Mouse (Mus musculus) CD8-positive naive resting alpha-beta T cell, adult 2 months (primary cell): Measurements from ENCODE around the gene Tgfb2.

ENCODE experiments used
- DNase-seq, 2 experiments: peaks; one replicate each; pipeline ENCODE4 v3.0.0; 2022; ENCODE audit warnings: low read depth in 2 of 2, low spot score in 2 of 2

Gene Tgfb2

DNA sequence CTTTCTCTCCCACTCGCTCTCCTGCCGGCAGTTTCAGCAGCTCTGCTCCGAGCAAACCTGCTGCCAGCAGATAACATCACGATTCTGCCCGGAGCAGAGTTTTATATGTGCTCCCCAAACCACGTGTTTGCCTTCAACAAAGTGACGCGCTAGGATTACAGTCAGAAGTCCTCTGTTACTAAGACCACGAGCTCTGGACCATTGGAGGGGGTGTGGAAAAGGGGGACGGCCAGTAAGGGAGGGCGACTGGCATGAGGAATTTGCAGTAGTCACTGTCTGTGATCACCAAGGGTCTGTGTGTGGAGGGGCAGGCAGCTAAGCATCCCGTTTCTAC lies at the start of gene Tgfb2:
Gene Tgfb2 (minus strand): TSS at position 75 of the 334 bp plus-strand sequence.
- DNase-seq: no peak

- DNase-seq: no peak
These were observed 44.0 kb upstream of the Tgfb2 start for GRCm38 (mm10) chr1:186749675-186750283.

- peak; percentile 79 to 82 for DNase-seq
These were observed 43.2 kb upstream of the Tgfb2 start, which contains the start of gene Rrp15 for GRCm38 (mm10) chr1:186748724-186749653. Rrp15 (minus strand) TSS chr1:186749358.

DNA sequence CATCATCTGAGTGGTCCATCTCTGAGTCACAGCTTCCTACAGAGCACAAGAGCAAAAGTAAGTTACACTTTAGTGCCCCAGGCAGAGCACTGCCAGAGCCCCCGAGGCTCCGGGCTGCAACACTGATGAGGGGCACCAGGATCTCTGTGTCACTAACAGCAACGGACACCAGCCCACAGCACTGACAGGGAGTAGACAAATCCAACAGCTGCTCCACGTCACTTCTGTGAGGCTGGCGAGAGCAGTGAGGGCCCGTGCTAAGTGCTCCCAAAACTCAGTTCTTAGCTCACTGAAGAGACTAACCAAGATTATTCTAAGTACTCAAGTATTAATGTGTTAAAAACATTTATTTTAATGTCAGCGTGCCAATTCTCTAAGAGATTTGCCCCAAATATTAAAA lies 34.0 kb upstream of the Tgfb2 start:
- no peak for DNase-seq

DNA sequence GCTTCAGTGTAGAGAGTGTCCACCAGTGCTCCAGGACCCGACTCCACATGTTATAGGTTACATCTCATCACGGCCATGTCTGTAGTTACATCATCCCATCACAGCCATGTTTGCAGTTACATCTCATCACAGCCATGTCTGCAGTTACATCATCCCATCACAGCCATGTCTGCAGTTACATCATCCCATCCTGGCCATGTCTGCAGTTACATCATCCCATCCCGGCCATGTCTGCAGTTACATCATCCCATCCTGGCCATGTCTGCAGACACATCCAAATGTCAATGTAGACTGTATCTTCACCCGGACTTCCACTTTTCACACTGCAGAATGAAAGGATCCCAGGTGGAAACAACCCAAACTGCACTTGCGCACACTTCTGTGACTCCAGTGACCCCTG lies 29.7 kb upstream of the Tgfb2 start:
- DNase-seq: no peak

DNA sequence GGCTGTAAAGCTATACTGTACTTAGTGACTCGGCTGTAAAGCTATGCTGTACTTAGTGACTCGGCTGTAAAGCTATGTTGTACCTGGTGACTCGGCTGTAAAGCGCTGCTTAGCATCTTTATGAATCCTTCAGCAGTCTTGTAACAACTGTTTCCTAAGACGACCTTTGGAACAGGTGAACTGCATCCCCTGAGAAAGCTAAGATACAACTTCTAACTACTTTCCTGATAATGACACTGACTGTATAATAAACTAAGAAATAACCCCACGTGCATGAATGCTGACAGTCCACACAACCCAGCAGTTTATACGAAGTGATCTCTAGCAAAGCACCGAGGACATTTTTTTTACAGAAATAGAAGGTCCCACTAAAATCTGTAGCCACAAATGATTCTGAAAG lies 27.3 kb upstream of the Tgfb2 start:
- no peak for DNase-seq

DNA sequence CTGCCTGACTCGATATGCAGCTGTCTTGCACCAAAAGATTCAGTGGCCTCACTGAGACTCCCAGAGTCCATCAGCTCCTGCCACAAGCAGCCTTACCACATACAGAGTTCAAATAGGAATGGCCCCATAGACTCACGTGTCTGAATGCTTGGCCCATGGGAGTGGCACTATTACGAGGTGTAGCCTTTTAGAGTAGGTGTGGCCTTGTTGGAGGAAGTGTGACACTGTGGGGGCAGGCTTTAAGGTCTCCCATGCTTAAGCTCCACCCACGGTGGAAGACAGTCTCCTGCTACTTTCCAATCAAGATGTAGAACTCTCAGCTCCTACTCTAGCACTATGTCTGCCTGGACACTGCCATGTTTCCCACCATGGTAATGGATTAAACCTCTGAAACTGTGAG lies 23.0 kb upstream of the Tgfb2 start:
- no peak for DNase-seq

DNA sequence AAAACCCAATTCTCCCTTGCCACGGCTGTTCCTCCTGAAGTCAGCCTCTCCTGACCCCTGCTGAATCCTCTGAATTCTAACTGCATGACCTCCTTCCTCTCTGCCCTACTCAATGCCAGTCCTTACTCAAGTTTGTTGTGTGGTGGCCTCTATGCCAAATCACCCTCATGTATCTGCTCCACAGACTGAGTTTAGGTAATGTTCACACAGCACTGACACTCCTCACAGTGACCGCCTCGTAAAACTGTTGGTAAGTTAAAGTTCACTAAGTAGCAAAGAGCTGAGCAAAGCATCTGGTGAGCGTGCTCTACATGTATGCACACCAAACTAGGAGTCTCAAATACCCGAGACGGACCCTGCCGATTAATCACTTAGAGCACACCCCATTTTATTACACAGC lies 20.3 kb upstream of the Tgfb2 start:
- DNase-seq: no peak

GRCm38 (mm10) chr1:186722299-186722698 lies 16.5 kb upstream of the Tgfb2 start:
- DNase-seq: no peak

GRCm38 (mm10) chr1:186721846-186722245 lies 16.1 kb upstream of the Tgfb2 start:
- peak; percentile 56 to 63 for DNase-seq

GRCm38 (mm10) chr1:186721166-186721565 lies 15.4 kb upstream of the Tgfb2 start:
- DNase-seq: no peak

- no peak for DNase-seq
These were observed 13.9 kb upstream of the Tgfb2 start for GRCm38 (mm10) chr1:186719708-186720107.

DNA sequence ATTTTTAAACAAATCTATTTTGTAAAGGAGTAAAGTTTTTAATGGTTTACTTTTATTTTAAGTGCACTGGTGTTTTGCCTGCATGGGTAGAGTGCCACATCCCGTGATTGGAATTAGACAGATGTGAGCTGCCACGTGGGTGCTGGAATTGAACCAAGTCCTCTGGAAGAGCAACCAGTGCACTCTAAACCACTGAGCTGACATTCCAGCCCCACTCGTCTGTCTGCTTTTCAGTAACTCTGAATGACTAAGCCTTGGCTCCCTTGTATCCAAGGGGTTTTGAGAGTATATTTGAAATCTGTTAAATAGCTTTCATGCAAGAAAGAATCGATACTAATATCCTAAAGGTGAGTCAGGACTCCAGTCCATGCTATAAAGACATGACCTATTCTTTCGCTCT lies 13.1 kb upstream of the Tgfb2 start:
- no peak for DNase-seq

GRCm38 (mm10) chr1:186714980-186715896 lies 9.4 kb upstream of the Tgfb2 start:
- no peak for DNase-seq

DNA sequence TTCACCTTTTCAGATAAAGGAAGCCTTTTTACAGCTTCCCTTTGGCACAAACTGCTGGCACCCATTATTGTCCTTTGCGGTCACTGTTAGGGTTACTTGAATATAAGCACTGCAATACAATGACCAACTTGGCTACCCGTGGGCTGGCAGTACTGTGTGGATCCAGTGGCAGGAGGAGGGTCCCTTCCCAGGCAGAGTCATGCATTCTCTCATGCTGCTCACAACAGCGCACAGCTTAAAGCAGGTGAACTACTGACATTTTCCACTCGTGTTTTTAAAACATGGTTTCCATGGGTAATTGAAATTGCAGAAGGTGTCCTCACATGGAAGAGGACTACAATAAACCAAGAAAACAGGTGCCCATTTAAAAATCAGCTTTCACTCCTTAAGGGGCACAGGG lies 8.4 kb upstream of the Tgfb2 start:
- no peak for DNase-seq

GRCm38 (mm10) chr1:186712802-186713471 lies 7.1 kb upstream of the Tgfb2 start:
- no peak for DNase-seq

DNA sequence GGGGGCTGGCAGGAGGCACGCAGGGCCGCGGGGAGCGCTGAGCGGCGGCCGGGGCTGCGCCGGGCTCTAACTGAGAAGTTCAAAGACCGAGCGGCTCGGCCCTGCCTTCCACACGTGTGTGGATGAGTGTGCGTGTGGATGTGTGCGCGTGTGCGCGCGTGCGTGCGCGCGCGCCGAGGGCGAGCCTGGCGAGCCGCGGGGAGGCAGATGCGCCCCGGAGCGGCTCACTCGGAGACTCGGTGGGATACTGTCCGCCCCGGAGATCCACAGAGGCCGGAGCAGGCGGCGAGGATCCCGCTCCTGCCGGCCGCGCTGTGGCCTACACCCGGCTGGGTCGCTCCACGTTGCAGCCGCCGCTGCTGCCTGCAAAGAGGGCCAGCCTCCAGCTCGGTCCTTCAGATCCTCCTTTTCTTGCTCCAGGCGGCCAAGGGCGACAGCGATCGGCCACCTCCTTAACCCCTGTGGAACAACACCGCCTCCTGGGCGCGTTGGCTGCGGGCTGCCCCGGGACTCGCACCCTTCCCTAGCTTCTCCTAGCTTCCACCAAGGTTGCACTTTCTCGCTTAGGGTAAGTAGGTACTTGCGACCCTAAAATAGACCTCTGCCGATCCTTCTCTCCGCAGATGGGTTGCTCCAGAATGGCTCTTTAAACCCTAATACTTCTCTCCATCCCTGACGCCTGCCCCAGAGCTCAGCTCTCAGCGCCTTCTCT lies 430 bp downstream of the Tgfb2 start:
- no peak for DNase-seq

DNA sequence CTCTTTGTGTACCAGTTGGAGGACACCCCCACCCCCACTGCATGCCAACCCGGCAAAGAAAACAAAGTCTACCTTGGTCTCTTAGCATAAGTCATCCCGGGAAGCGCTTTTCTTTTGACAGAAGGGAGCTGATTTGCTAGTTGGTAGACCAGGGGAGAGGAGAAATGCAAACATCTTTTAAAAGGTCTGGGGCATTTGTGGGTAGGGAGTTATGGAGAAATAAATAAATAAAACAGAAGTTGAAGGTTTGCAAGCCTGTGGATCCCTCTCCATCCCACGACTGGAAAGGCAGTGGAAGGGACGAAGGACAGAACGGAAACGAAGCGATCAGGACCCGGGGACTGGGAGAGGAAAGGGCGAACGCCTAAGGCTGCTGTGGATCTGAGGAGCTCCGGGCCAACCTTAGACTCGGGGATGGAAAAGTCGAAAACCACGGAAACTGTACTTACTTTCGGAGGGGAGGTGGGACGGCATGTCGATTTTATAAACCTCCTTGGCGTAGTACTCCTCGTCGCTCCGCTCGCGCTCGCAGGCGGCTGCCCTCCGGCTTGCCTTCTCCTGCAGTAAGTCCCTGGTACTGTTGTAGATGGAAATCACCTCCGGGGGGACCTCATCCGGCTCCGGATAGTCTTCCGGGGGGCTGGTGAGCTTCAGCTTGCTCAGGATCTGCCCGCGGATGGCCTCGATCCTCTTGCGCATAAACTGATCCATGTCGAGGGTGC lies 1.6 kb downstream of the Tgfb2 start:
- no peak for DNase-seq

DNA sequence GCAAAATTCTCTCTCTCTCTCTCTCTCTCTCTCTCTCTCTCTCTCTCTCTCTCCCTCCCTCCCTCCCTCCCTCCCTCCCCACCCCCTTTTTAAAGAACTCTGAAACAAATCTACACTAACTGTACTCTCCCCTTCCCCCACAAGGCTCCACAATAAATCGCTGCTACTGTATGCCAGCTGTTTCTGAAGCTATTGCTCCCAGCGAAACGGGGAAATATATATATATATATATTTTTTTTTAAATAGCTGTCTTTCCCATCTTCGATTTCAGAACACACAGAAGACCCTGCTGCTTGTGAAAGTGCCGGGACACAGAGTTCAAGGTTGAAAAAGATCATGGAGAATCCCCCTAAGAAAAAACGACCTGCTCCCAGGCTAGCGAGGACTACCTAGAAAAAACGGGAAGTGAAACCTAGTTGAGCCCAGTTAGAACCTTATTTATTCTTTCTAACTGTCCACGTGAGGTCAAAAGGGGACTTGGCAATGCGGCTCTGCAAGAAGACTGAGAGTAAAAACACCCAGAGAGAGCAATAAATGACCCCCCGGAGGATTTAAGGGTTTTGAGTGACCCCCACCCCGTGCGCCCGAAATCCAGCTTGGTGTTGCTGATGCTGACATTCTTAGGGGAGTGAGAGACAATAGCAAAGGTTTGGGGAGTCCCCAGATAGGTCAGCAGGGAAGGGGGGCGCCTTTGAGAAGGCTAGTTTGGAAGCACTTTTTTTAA lies 2.4 kb downstream of the Tgfb2 start:
- no peak for DNase-seq
